In genomic region chr8:11135135-11135534, GRCm38 (mm10) we compare ENCODE assay signal across 21 mouse cellular contexts.
DNase-seq lines count a peak whose midpoint lies in the region; ATAC-seq and TF ChIP-seq lines count a peak whose summit lies in the region.
"Had no signal": no experiment of that assay in that cellular context is flagged by ENCODE, and none has a peak within 500 bp of the region (broad histone marks: within the 10 kb centered on the region; RNA-seq: fewer than 3 reads in every experiment).

No protein-coding gene starts in this region.

- no peak for TF ChIP-seq CTCF in forebrain, postnatal 0 days (IDR thresholded peaks at IDR 0.05; ENCODE audit: low read depth)
- TF ChIP-seq CTCF in lung, postnatal 0 days (IDR thresholded peaks at IDR 0.05): no peak
- no peak for TF ChIP-seq CTCF in stomach, postnatal 0 days (IDR thresholded peaks at IDR 0.05; ENCODE audit: low read depth)

- H3K27me3 ChIP-seq in forebrain, embryonic 10.5 days (ENCODE audit: poor library complexity, severe bottlenecking): no peaks in the 10 kb centered on the region
- no peaks in the 10 kb centered on the region for H3K27me3 ChIP-seq in forebrain, postnatal 0 days (ENCODE audit: insufficient read depth, low read length)
- no peaks in the 10 kb centered on the region for H3K27me3 ChIP-seq in lung, postnatal 0 days (replicated peaks; ENCODE audit: insufficient read depth, low read length)
- no peaks in the 10 kb centered on the region for H3K27me3 ChIP-seq in embryonic facial prominence, embryonic 13.5 days
- no peaks in the 10 kb centered on the region for H3K27me3 ChIP-seq in stomach, postnatal 0 days (ENCODE audit: control insufficient read depth, insufficient read depth, low read length)
- H3K27me3 ChIP-seq: forebrain, embryonic 15.5 days; intestine, embryonic 15.5 days had no signal

- no peak overlapping the region for H3K9ac ChIP-seq in forebrain, postnatal 0 days
- no peak overlapping the region for H3K9ac ChIP-seq in lung, postnatal 0 days (replicated peaks; ENCODE audit: low read depth)
- H3K9ac ChIP-seq in embryonic facial prominence, embryonic 13.5 days: no peak overlapping the region
- no peak overlapping the region for H3K9ac ChIP-seq in stomach, postnatal 0 days (ENCODE audit: low read length)
- H3K9ac ChIP-seq: forebrain, embryonic 15.5 days; heart, embryonic 15.5 days; hindbrain, embryonic 14.5 days; intestine, embryonic 15.5 days had no signal

- TF ChIP-seq EP300 in lung, postnatal 0 days (IDR thresholded peaks at IDR 0.05): no peak
- no peak for TF ChIP-seq EP300 in stomach, postnatal 0 days (optimal IDR thresholded peaks at IDR 0.05)

- DNase-seq in forebrain, embryonic 10.5 days (ENCODE audit: extremely low spot score, low spot score): peak; percentile 16
- DNase-seq in forebrain, postnatal 0 days: no peak
- peak; percentile 32 for DNase-seq in lung, postnatal 0 days (ENCODE audit: low spot score)
- DNase-seq in lung, postnatal 25 days (ENCODE audit: low spot score): no peak
- DNase-seq in stomach, postnatal 0 days (ENCODE audit: low spot score): no peak
- DNase-seq in natural killer cell, adult 2 months (ENCODE audit: low spot score in 2 of 2): no peak
- DNase-seq: adrenal gland, postnatal 10 days; cerebellum, adult 11 months; cerebellum, adult 9-10 months; cerebellum, postnatal 25 days; gastrocnemius, postnatal 14 days; heart, adult 2 months; heart, postnatal 14 days had no signal

- H3K4me3 ChIP-seq in forebrain, embryonic 10.5 days: no peak overlapping the region
- H3K4me3 ChIP-seq in forebrain, postnatal 0 days (ENCODE audit: low read depth, low read length): no peak overlapping the region
- no peak overlapping the region for H3K4me3 ChIP-seq in lung, postnatal 0 days (ENCODE audit: low read depth, low read length)
- H3K4me3 ChIP-seq in embryonic facial prominence, embryonic 13.5 days: no peak overlapping the region
- no peak overlapping the region for H3K4me3 ChIP-seq in stomach, postnatal 0 days (ENCODE audit: low read depth, low read length)
- H3K4me3 ChIP-seq: erythroblast, embryonic 14.5 days; forebrain, embryonic 15.5 days; heart, adult 2 months; heart, embryonic 15.5 days; intestine, embryonic 15.5 days had no signal

- no peak overlapping the region for H3K27ac ChIP-seq in forebrain, embryonic 10.5 days
- H3K27ac ChIP-seq in forebrain, postnatal 0 days (ENCODE audit: low read depth, low read length): no peak overlapping the region
- no peak overlapping the region for H3K27ac ChIP-seq in lung, postnatal 0 days (ENCODE audit: low read length)
- peak overlapping the region; percentile 90 for H3K27ac ChIP-seq in embryonic facial prominence, embryonic 13.5 days
- H3K27ac ChIP-seq in stomach, postnatal 0 days (replicated peaks): no peak overlapping the region
- H3K27ac ChIP-seq: forebrain, embryonic 15.5 days; heart, adult 2 months; heart, embryonic 15.5 days; hindbrain, embryonic 14.5 days; intestine, embryonic 15.5 days had no signal

- no peaks in the 10 kb centered on the region for H3K4me1 ChIP-seq in forebrain, embryonic 10.5 days
- no peaks in the 10 kb centered on the region for H3K4me1 ChIP-seq in forebrain, postnatal 0 days (ENCODE audit: insufficient read depth)
- no peaks in the 10 kb centered on the region for H3K4me1 ChIP-seq in lung, postnatal 0 days (ENCODE audit: insufficient read depth, low read depth, low read length)
- peaks cover 27% of the 10 kb centered on the region for H3K4me1 ChIP-seq in embryonic facial prominence, embryonic 13.5 days
- H3K4me1 ChIP-seq in stomach, postnatal 0 days (replicated peaks; ENCODE audit: control insufficient read depth, insufficient read depth): no peaks in the 10 kb centered on the region
- H3K4me1 ChIP-seq: forebrain, embryonic 15.5 days; heart, embryonic 15.5 days; intestine, embryonic 15.5 days had no signal

- 82% methylated on average over 11 of the region's 11 CpGs for WGBS in forebrain, embryonic 10.5 days
- 86% methylated on average over 11 of the region's 11 CpGs for WGBS in forebrain, postnatal 0 days
- 65% methylated on average over 11 of the region's 11 CpGs for WGBS in lung, postnatal 0 days
- WGBS in embryonic facial prominence, embryonic 13.5 days: 38% methylated on average over 11 of the region's 11 CpGs
- 52% methylated on average over 11 of the region's 11 CpGs for WGBS in stomach, postnatal 0 days

- H3K36me3 ChIP-seq in forebrain, embryonic 10.5 days (replicated peaks): no peaks in the 10 kb centered on the region
- H3K36me3 ChIP-seq in forebrain, postnatal 0 days (ENCODE audit: insufficient read depth): no peaks in the 10 kb centered on the region
- no peaks in the 10 kb centered on the region for H3K36me3 ChIP-seq in lung, postnatal 0 days (ENCODE audit: insufficient read depth, low read length)
- H3K36me3 ChIP-seq in embryonic facial prominence, embryonic 13.5 days: no peaks in the 10 kb centered on the region
- no peaks in the 10 kb centered on the region for H3K36me3 ChIP-seq in stomach, postnatal 0 days (ENCODE audit: control insufficient read depth, insufficient read depth, low read length)
- H3K36me3 ChIP-seq: forebrain, embryonic 15.5 days; heart, embryonic 15.5 days; intestine, embryonic 15.5 days had no signal

- H3K4me2 ChIP-seq in forebrain, postnatal 0 days (ENCODE audit: low read depth): no peak overlapping the region
- H3K4me2 ChIP-seq in lung, postnatal 0 days (replicated peaks; ENCODE audit: low read depth, low read length): no peak overlapping the region
- no peak overlapping the region; the same call in 1 of the 2 replicates for H3K4me2 ChIP-seq in embryonic facial prominence, embryonic 13.5 days
- H3K4me2 ChIP-seq in stomach, postnatal 0 days (replicated peaks; ENCODE audit: low read depth): no peak overlapping the region
- H3K4me2 ChIP-seq: forebrain, embryonic 15.5 days; heart, embryonic 11.5 days; heart, embryonic 15.5 days; hindbrain, embryonic 14.5 days; intestine, embryonic 15.5 days had no signal

- ATAC-seq in forebrain, postnatal 0 days: no peak
- ATAC-seq in lung, postnatal 0 days: peak; percentile 52
- peak; percentile 74 for ATAC-seq in embryonic facial prominence, embryonic 13.5 days (ENCODE audit: insufficient number of reproducible peaks, insufficient read depth, low FRiP score, low TSS enrichment, low read depth)
- ATAC-seq in stomach, postnatal 0 days (ENCODE audit: low FRiP score, low TSS enrichment): 0 out of 2 replicates have a peak, but pooled peaks have one; percentile 10
- ATAC-seq in erythroblast, adult 5-6 weeks (replicated peaks; ENCODE audit: low FRiP score, poor library complexity, severe bottlenecking): no peak
- ATAC-seq: forebrain, embryonic 15.5 days; intestine, embryonic 15.5 days had no signal

- no peaks in the 10 kb centered on the region for H3K9me3 ChIP-seq in forebrain, embryonic 10.5 days
- no peaks in the 10 kb centered on the region for H3K9me3 ChIP-seq in forebrain, postnatal 0 days (ENCODE audit: low read length)
- no peaks in the 10 kb centered on the region for H3K9me3 ChIP-seq in lung, postnatal 0 days (ENCODE audit: low read length)
- H3K9me3 ChIP-seq in embryonic facial prominence, embryonic 13.5 days: no peaks in the 10 kb centered on the region
- no peaks in the 10 kb centered on the region for H3K9me3 ChIP-seq in stomach, postnatal 0 days (ENCODE audit: control insufficient read depth, low read length)
- H3K9me3 ChIP-seq: forebrain, embryonic 15.5 days; heart, embryonic 15.5 days; intestine, embryonic 15.5 days had no signal

Comparison
In these comparisons a context has a peak if more than half of its experiments do, and no peak if none do; other contexts are left out.
1. DNase-seq: peak in forebrain, embryonic 10.5 days (single experiment) and lung, postnatal 0 days (single experiment); none in forebrain, postnatal 0 days (single experiment), lung, postnatal 25 days (single experiment), stomach, postnatal 0 days (single experiment) and natural killer cell, adult 2 months (0 of 2).
2. ATAC-seq: peak in lung, postnatal 0 days (single experiment), embryonic facial prominence, embryonic 13.5 days (single experiment) and stomach, postnatal 0 days (single experiment); none in forebrain, postnatal 0 days (single experiment) and erythroblast, adult 5-6 weeks (single experiment).